Mouse (Mus musculus): ENCODE results near the gene Ciapin1.

DNA sequence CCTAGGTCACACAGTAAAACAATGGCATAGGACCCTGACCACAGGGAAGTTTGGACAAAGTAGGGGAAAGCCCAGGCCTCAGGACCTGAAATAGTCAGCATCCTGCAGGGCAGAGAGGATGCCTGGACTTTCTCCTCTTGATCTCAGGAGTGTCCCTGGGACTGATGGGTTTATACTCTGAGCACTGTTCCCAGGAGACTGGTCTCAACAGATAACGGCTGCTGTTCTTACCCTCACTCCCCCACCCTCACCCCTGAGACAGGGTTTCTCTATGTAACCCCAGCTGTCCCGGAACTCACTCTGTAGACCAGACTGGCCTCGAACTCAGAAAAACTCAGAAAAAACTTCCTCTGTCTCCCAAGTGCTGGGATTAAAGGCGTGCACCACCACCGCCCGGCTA is 29.8 kb downstream of the Ciapin1 start:
- TF ChIP-seq EP300 (IDR thresholded peaks at IDR 0.05; ENCODE audit: low read depth): no peak
- TF ChIP-seq CTCF (IDR thresholded peaks at IDR 0.05; ENCODE audit: low read depth): no peak
